Mouse (Mus musculus) olfactory bulb, adult 2 months (tissue): Measurements from ENCODE around the gene Vmn2r51. TPM values are rescaled to one million over a fixed set of nuclear protein-coding genes. Genes with fewer than 3 reads are reported as not detected.
"Not testable (repeated sequence)": the region's sequence is repeated elsewhere in the genome, so short reads cannot be mapped to it uniquely, and the experiment has no call there.

Experiments
- H3K27ac ChIP-seq: fragments of 200-500 bp; 2 replicates; pipeline ENCODE4 v1.5.1; 2012; ENCODE audit warnings: low read depth, low read length; ENCODE audit not compliant: insufficient read depth
- H3K4me1 ChIP-seq: fragments of 200-500 bp; 2 replicates; pipeline ENCODE4 v1.6.1; 2012; ENCODE audit warnings: low read length; ENCODE audit not compliant: control insufficient read depth, insufficient read depth
- H3K4me3 ChIP-seq: fragments of 200-500 bp; 2 replicates; pipeline ENCODE4 v1.5.1; 2012; ENCODE audit warnings: mild to moderate bottlenecking, low read depth, low read length, moderate library complexity; ENCODE audit not compliant: insufficient read depth
- WGBS: fragments of 180-500 bp; shearing (Covaris S2); methylation state at CpG from one replicate; pipeline ENCODE4 v1.1.7; 2018; 5-methylcytosine and 5-hydroxymethylcytosine counted together
- polyA plus RNA-seq: library from polyadenylated mRNA; stranded (reverse); fragments of >200 nt; gene quantifications from 2 replicates; pipeline ENCODE4 v1.2.4, GENCODE M21; 2012; ENCODE audit warnings: low replicate concordance; ENCODE audit not compliant: missing spikeins, insufficient read depth, insufficient read length

Gene Vmn2r51
- not detected in 2 replicates for polyA plus RNA-seq

GRCm38 (mm10) chr7:10105641-10106040 is at the start of gene Vmn2r51:
Vmn2r51 (minus strand) TSS chr7:10105741.
- not testable (repeated sequence) for H3K4me3 ChIP-seq, H3K4me1 ChIP-seq, H3K27ac ChIP-seq
- whole genome bisulfite sequencing, result 40% methylated on average over 1 of the region's 1 CpGs

GRCm38 (mm10) chr7:10053196-10053595 is 52.3 kb downstream of the Vmn2r51 start, which contains the start of gene Vmn2r50:
Vmn2r50 (minus strand) TSS chr7:10053296.
- not testable (repeated sequence) for H3K4me1 ChIP-seq, H3K27ac ChIP-seq, H3K4me3 ChIP-seq

Other genes with a start within 250 kb of the Vmn2r51 start
- not detected in 2 replicates for gene Vmn2r48, start 152.2 kb downstream of the Vmn2r51 start, polyA plus RNA-seq
- not detected in 2 replicates for gene Vmn2r49, start 113.5 kb downstream of the Vmn2r51 start, polyA plus RNA-seq
- gene Vmn2r50, start 52.4 kb downstream of the Vmn2r51 start, polyA plus RNA-seq, result not detected in 2 replicates
- gene Vmn2r52, start 70.8 kb upstream of the Vmn2r51 start, polyA plus RNA-seq, result not detected in 2 replicates
- not detected in 2 replicates for gene Vmn1r66, start 172.3 kb upstream of the Vmn2r51 start, polyA plus RNA-seq